Mouse (Mus musculus) activated CD4-positive, CD25-positive, alpha-beta regulatory T cell (primary cell): ENCODE measurements around the gene Selplg. TPM values are rescaled to one million over a fixed set of nuclear protein-coding genes. Genes with fewer than 3 reads are reported as not detected.

Source experiments
- polyA plus RNA-seq, 2 experiments: library from polyadenylated mRNA; unstranded; fragments of 100-300 nt; shearing (Covaris generic); gene quantifications; one replicate each; pipeline ENCODE4 v1.2.1; 2017

Selplg gene
- 1,000 to 10,000 TPM in 1 of 2 experiments, 100 to 1,000 TPM in 1; 978 to 1,461 TPM for polyA plus RNA-seq

DNA sequence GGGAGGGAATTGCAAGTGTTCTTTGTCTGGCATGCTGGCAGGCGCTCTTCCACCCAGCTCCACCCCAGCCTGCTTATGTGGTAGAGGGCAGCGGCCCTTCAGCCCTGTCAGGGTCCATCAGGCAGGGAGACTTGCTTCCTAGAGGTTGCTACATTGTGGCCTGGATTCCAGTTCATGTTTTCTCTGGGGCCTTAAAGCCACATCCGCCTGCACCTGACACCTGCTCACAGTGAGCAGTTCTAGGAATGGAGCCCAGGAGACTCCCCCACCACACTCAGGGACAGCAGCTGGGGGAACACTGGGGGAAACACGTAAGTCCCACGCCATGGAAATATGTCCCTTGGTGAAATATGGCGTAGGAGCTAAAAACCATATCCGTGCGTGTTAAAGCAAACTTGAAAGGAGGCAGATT is at the start of gene Selplg:
Gene Selplg (minus strand): TSS at position 155 of the 412 bp plus-strand sequence.

DNA sequence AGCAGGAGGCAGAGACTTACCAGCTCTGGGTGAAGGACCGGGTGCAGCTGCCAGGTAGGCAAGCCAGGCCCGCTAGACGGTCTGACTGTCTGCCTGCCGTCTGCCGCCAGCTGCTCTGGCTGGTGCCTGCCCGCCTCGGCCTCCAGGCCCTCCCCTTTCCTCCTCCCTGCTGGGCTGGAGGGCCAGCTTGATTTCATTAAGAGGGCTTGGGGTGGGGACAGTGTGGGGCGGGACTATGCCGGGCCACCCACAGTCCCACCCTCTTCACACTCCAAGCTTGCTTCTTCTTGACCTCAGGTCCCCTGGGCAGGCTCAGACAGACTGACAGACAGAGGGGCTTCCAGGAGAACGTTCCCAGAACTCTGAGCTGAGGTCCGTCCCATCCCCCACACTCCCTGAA is 32.2 kb downstream of the Selplg start, which contains the start of gene Tmem119:
Gene Tmem119 (minus strand): TSS at position 237 of the 400 bp plus-strand sequence.

GRCm38 (mm10) chr5:113772450-113772895 is 60.0 kb downstream of the Selplg start, which contains the start of the genes Sart3 and Iscu:
Gene Sart3, minus strand, starts transcription at chr5:113772510.
Gene Iscu, plus strand, starts transcription at chr5:113772748.

Other genes with a start within 250 kb of the Selplg start
- under 1 TPM in 1 of 2 experiments, not detected in 1; 0.32 TPM for gene Cmklr1, start 182.2 kb downstream of the Selplg start, polyA plus RNA-seq
- not detected for gene 1700069L16Rik, start 107.9 kb downstream of the Selplg start, polyA plus RNA-seq
- gene Ficd, start 96.8 kb downstream of the Selplg start, polyA plus RNA-seq: 1 to 10 TPM; 5.5 to 9.2 TPM
- gene Sart3, start 60.1 kb downstream of the Selplg start, polyA plus RNA-seq: 10 to 100 TPM; 38.9 to 58.1 TPM
- 100 to 1,000 TPM in 1 of 2 experiments, 10 to 100 TPM in 1; 97.8 to 124 TPM for gene Iscu, start 59.9 kb downstream of the Selplg start, polyA plus RNA-seq
- not detected for gene Tmem119, start 32.1 kb downstream of the Selplg start, polyA plus RNA-seq
- 10 to 100 TPM; 84.3 to 89.2 TPM for gene Coro1c, start 76.1 kb upstream of the Selplg start, polyA plus RNA-seq
- 10 to 100 TPM; 31.8 to 42.4 TPM for gene Ssh1, start 161.2 kb upstream of the Selplg start, polyA plus RNA-seq
- 1 to 10 TPM in 1 of 2 experiments, under 1 TPM in 1; 0.42 to 1.1 TPM for gene Dao, start 171.1 kb upstream of the Selplg start, polyA plus RNA-seq
- 1 to 10 TPM; 7.4 to 8.7 TPM for gene Usp30, start 232.8 kb upstream of the Selplg start, polyA plus RNA-seq